Mouse (Mus musculus) spleen, postnatal 36 days (tissue): ENCODE data around the gene Gpr88.
"Not testable (repeated sequence)": the region's sequence is repeated elsewhere in the genome, so short reads cannot be mapped to it uniquely, and the experiment has no call there.

Source experiments
- DNase-seq, 2 experiments: peaks; one replicate each; pipeline ENCODE4 v3.0.0; 2022; ENCODE audit warnings: low spot score in 2 of 2, mixed read lengths in 1 of 2

The Gpr88 gene

DNA sequence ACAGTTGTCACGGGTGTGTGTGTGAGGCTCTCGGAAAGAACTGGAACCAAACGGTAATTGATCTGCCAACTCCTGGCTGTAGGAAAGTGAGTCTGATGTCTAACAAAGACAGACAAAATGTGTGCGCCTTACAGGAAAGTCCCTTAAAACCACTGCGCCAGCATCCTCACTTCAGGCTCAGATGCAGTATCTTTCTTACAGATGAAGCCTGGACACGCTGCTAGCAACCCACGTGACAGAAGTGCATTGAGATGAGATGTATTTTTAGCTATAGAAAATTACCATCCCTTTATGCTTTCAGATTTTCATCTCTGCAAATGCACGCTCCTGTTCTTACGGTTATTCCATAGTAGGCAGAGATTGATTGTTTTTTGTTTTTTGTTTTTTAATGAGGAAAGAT is 10.6 kb downstream of the Gpr88 start:
- DNase-seq, result no peak

DNA sequence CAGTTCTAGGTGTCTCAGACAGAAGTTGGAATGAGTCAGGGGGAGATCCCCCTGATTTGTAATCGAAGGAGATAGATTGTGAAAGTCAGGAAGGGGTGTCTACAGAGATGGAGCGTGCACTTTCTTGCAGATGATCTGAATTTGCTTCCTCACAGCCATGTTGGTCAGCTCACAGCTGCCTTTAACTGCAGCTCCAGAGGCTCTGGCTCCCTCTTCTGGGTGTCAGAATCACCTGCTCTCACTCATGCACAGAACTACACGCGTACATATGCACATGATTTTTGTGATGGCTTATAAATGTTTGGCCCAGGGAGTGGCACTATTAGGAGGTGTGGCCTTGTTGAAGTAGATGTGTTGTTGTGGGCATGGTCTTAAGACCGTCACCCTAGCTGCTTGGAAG is 15.8 kb downstream of the Gpr88 start:
- DNase-seq, result no peak

GRCm38 (mm10) chr3:116236856-116237255 is 16.4 kb downstream of the Gpr88 start:
- no peak for DNase-seq

GRCm38 (mm10) chr3:116233515-116233914 is 19.8 kb downstream of the Gpr88 start:
- DNase-seq, result no peak

DNA sequence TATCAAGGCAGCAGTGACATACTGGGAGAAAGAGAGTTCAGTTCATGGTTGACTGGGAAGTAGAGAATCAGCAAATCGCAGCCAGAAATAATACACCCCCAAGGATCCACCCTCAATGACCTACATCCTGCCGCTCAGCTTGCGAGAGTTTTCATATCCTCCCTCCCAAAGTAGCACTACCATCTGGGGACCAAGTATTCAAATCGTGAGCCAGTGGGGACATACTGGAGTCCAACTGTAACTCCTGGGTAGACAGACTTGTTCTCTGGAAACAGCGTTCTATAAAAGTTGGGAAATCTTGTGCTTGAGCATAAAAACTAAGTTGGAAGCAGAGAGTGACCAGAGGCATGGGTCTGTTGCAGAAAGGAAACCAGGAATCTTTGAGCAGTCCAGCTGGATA is 20.5 kb downstream of the Gpr88 start:
- DNase-seq, result no peak

DNA sequence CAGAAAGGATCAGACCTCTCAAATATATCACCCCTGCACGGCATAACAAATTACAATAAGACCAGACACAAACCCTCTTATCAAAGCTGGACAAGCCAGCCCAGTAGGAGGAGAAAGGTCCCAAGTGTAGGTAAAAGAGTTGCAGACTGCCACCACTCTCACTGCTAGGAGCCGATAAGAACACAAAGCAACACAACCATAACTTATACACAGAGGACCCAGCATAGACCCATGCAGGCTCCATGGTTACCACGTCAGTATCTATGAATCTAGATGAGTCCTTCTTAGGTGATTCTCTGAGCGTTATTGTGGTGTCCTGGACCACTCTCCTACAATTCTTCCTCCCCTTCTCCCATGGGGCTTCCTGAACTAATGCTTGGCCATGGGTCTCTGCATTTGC is 24.0 kb downstream of the Gpr88 start:
- DNase-seq, result no peak

DNA sequence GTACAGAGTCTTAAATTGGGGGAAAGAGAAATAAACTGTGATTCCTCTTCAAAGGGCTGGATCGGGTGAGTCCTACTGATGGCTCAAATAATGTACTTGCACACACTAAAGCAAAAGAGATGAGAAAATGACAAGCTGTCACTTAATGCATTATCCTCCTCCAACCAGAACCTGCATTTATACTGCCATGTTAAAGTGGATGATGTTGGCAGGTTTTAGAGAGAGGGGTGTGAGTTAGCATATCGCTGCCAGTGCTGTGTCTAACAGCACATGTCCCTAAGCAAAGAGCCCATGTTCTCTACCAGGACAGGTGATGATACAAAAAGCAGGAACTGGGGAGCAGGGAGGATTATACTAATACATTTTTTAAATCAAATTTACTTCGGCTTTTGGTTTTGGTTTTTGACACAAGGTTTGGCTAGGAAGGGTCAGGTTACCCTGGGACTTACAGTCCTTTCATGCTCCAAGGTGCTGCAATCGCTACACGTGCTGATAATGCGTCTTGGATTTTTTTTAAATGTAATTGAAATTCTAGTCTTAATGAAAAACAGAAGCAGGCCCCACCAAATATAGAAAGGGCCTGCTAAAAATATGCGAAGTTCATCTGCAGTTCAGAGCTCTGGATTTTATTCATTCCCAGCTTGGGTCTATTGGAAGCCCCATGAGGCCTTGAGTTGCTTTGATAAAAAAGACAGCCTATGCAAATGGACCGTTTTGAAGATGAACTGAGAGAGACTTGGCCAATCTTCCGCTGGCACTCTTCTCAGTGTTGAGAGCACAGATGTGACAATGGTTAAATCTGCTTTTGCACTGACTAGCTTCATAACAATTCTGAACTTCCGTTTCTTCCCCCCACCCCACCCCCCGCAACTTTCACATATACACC is 24.7 kb downstream of the Gpr88 start:
- DNase-seq, result no peak

DNA sequence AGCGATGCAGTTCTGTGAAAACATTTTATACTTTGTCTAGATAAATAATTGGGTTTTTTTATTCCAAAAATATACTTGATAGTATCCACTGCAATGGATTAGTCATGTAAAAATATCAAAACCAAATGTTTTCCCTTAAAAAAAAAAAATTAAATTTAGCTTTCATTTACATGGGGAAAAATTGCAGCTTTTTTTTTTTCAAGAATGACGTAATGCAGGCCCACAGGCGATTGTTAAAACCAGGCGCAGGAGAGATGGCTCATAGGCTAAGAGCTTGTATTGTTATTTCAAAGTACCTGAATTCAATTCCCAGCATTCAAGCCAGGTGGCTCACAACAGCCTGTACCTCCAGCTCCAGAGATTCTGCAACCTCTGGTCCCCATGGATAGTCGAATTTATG is 25.9 kb downstream of the Gpr88 start:
- no peak for DNase-seq

GRCm38 (mm10) chr3:116226915-116227314 is 26.4 kb downstream of the Gpr88 start:
- no peak for DNase-seq

DNA sequence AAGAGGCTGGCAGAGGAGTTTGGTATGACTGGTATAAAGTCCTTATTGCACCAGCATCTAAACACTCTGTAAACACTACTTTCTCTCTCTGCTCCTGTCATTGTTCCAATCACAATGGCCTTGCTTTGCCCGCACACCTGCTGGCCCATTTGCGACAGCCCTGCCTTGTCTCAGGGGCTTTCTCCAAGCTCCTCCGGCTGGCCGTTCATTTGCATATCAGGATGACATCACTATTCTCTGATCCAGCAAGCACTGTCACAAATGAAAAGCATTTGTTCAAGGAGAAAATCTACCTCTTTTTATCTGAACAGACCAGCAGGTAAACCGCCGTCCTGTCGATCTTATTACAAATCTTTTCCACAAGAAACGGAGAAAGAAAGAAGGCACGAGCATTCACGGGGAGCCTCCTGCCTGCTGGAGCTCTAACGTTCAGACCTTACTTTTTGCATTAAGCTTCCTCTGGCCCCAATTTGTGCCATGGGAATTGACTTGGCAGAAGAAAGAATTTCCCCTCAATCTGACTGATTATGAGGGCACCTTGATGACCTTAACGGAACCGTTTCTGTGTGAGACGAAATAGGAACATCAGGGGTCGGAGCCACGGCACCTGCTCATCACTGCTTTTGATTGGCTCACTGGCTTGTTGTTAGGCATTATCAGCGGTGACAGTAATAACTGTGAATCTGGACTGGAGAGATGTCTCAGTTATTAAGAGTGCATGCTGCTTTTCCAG is 30.6 kb downstream of the Gpr88 start:
- no peak for DNase-seq

DNA sequence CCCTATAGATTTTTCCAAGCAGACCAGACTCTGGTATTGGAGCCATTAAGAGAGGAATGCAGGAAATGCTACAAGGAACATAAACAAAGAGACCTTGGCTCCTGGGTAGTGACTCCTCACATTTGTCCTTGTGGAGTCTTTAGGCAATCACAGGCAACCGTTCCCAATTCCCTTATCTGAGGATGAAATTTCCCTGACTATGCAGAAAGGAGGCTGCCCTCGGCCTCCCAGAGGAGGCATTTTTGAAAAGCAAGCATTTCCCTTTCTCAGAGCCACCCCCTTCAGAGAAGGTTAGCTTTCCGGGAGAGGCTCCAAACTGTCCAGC is 31.7 kb downstream of the Gpr88 start:
- DNase-seq, result no peak

DNA sequence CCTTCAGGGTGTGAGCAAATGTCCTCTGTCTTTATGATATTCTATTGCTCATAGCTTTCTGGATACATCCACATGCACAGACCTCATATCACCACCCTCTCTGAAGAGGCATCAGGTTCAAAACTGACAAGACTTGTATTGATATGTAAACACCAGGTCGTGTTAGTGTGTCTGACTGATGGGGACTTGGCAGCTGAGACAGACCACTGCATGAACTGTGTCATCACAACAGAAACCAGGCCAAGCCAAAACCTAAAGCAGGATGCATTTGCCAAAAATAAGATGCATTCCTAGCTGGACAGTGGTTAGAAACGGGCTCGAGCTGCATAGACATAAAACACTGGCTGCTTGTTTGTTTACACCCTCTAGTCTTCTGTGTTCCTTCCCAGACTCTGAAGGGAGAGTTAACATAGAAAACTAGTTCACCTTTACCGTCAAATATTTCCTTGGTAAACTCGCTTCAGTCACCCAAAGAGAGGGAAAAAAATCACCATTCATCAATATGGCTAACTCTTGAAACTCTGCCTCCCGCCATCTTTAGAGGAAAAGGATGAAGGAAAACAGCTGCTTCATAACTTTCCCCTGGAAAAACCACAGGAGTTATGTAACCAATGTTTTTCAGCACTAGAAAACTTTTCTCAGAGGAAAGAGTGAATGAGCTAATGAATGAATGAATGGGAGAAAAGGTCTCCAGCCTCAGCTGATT is 32.2 kb downstream of the Gpr88 start:
- no peak for DNase-seq

- DNase-seq, result not testable (repeated sequence)
Observed at GRCm38 (mm10) chr3:116217398-116217797, 35.9 kb downstream of the Gpr88 start.

- no peak for DNase-seq
Observed at GRCm38 (mm10) chr3:116216261-116216660, 37.0 kb downstream of the Gpr88 start.

- no peak for DNase-seq
Observed at GRCm38 (mm10) chr3:116211639-116212038, 41.7 kb downstream of the Gpr88 start.

DNA sequence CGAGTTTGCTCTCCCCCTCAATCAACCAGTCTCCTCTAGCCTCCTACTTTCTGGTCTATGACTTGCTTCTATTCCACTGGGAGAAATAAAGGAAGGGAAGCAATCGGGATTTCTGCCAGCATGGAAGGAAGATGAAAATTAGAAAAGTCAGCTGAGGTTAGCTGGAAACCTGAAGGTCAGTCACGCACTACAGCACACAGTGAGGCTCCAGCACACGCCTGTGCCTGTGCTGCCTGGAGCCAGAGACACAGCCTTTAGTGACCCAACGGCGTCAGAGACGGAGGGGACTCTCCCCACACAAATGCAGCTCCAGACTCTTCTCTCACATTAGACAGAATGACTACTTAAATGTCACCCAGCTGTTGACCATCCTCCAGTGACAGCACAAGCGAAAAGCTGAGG is 42.6 kb downstream of the Gpr88 start:
- no peak for DNase-seq

- DNase-seq, result no peak
Observed at GRCm38 (mm10) chr3:116209214-116209613, 44.1 kb downstream of the Gpr88 start.

DNA sequence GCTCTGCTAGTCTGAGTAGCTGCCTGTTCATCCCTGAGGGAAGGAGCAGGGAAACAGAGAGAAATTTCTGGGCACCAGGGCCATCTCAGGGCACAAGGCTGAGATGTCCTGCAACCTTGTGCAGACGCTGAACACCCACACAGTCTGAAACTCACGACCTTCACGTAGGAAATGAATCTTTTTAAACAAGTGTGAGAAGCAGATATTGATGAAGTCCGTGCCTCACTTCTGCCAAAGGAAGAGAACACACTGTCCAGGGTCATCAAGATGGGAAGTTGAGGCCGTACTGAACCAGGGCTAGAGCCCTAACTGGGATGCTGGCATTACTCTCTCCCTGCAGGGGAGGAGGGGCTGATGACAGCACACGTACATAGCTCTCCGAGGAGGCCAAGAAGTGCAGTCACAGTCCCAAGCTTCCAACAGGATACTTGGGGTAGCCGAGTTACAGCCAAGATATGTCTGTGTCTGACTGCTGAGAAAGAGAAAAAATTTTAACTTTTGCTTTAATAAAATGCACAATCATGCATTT is 46.9 kb downstream of the Gpr88 start:
- DNase-seq, result no peak

DNA sequence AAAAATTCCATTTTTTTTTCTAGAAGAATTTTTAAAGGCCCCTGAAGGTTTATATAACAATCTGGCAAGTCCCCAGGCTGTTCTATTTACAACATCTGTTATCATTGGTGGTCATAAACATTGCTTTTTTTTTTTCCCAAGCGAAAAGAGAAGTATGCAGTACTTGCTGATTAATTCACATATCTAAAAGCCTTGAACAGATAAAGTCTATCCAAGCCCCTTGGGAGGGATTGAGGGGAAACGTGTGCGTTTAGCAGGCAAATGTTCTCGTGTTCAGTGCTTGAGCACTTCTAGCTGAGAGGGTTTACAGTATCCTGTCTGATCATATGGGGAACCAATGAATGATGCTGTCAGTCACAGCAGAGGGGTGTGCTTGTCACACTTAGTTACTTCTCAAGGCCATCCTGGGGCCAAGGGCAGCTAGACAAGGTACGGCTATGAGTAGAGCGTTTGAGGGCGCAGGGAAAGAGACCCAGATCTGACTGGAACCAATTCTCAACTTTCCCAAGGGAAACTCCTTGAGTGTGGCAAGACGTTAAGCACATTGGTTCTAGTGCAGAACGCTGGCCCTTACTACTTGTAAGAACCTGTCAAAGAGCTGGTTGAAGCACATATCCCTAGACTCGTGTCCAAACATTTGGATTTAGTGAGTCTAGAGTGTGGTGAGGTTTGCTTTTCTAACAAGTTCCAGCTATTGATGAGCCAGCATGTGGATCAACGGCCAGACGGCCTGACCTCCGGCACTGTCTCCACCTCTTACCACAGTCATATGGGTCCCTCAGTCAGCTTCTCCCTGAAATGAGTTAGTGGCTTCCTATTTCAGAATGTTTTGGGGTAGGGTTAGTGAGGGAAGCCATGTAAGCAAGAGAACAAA is 47.7 kb downstream of the Gpr88 start:
- DNase-seq, result no peak

- DNase-seq, result no peak
Observed at GRCm38 (mm10) chr3:116204643-116205042, 48.7 kb downstream of the Gpr88 start.

DNA sequence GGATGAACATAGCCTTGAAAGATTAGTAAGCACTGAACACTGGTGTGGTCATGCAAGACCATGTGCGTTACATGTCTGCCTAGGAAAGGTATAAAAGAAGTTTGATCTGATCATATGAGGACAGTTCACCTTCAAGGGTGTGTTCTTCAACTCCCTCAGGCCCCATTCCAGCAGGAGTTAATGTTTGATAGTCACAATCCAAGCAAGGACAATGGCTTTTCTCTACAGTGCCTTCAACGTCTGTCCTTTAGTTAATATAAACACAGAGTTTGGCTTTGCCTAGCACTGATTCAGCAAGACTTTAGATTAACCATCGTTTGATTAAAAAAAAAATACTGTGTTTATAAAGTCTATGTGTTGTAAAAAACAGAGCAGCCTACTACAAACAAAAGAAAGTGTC is 49.4 kb downstream of the Gpr88 start:
- DNase-seq, result no peak
